Comparison of ENCODE assay signal across 23 mouse cellular contexts in genomic region chr10:122765521-122765920, GRCm38 (mm10).
A peak's percentile ranks its signal among the peaks of the same experiment; 100 is the strongest.
DNase-seq lines count a peak whose midpoint lies in the region; ATAC-seq and TF ChIP-seq lines count a peak whose summit lies in the region.
"Had no signal": no experiment of that assay in that cellular context is flagged by ENCODE, and none has a peak within 500 bp of the region (broad histone marks: within the 10 kb centered on the region; RNA-seq: fewer than 3 reads in every experiment).

No protein-coding gene starts in this region.

- H3K9ac ChIP-seq in heart, embryonic 13.5 days, result no peak overlapping the region
- H3K9ac ChIP-seq in midbrain, embryonic 14.5 days (replicated peaks; ENCODE audit: low read length), result no peak overlapping the region
- no peak overlapping the region for H3K9ac ChIP-seq in midbrain, postnatal 0 days (replicated peaks; ENCODE audit: low read length, poor library complexity, severe bottlenecking)
- H3K9ac ChIP-seq: forebrain, postnatal 0 days; hindbrain, embryonic 15.5 days; limb, embryonic 13.5 days; liver, embryonic 13.5 days had no signal

- no peaks in the 10 kb centered on the region for H3K27me3 ChIP-seq in heart, embryonic 13.5 days (replicated peaks)
- H3K27me3 ChIP-seq in midbrain, embryonic 14.5 days (ENCODE audit: control insufficient read depth, insufficient read depth, low read length), result no peaks in the 10 kb centered on the region
- H3K27me3 ChIP-seq in midbrain, postnatal 0 days (ENCODE audit: insufficient read depth, low read length), result no peaks in the 10 kb centered on the region
- H3K27me3 ChIP-seq: hindbrain, embryonic 15.5 days; liver, embryonic 13.5 days had no signal

- H3K27ac ChIP-seq in heart, embryonic 13.5 days (replicated peaks), result peak overlapping the region; percentile 32; the same call in 1 of the 2 replicates
- H3K27ac ChIP-seq in midbrain, embryonic 14.5 days (replicated peaks; ENCODE audit: low read depth, low read length), result no peak overlapping the region
- no peak overlapping the region for H3K27ac ChIP-seq in midbrain, postnatal 0 days (ENCODE audit: low read depth, low read length)
- H3K27ac ChIP-seq: forebrain, embryonic 10.5 days; hindbrain, embryonic 15.5 days; layer of hippocampus, adult 2 months; limb, embryonic 13.5 days; liver, embryonic 13.5 days; macrophage; midbrain, embryonic 10.5 days had no signal

- H3K9me3 ChIP-seq in heart, embryonic 13.5 days, result no peaks in the 10 kb centered on the region
- H3K9me3 ChIP-seq in midbrain, embryonic 14.5 days (ENCODE audit: control insufficient read depth, low read length), result no peaks in the 10 kb centered on the region
- no peaks in the 10 kb centered on the region for H3K9me3 ChIP-seq in midbrain, postnatal 0 days (ENCODE audit: low read length)
- H3K9me3 ChIP-seq: forebrain, embryonic 10.5 days; hindbrain, embryonic 15.5 days; limb, embryonic 13.5 days; liver, embryonic 13.5 days; midbrain, embryonic 10.5 days had no signal

- 13% methylated on average over 4 of the region's 4 CpGs for WGBS in heart, embryonic 13.5 days
- 62% methylated on average over 4 of the region's 4 CpGs for WGBS in midbrain, embryonic 14.5 days
- WGBS in midbrain, postnatal 0 days, result 52% methylated on average over 4 of the region's 4 CpGs

- no peak overlapping the region for H3K4me3 ChIP-seq in heart, embryonic 13.5 days
- no peak overlapping the region for H3K4me3 ChIP-seq in midbrain, embryonic 14.5 days (replicated peaks; ENCODE audit: low read depth, low read length)
- H3K4me3 ChIP-seq in midbrain, postnatal 0 days (ENCODE audit: low read depth, low read length), result no peak overlapping the region
- H3K4me3 ChIP-seq: forebrain, embryonic 10.5 days; hindbrain, embryonic 15.5 days; layer of hippocampus, adult 2 months; limb, embryonic 13.5 days; liver, embryonic 13.5 days; midbrain, embryonic 10.5 days had no signal

- DNase-seq in gastrocnemius, adult 18-20 months (ENCODE audit: low spot score), result peak; percentile 4
- DNase-seq in gastrocnemius, postnatal 10 days, result no peak
- DNase-seq in heart, postnatal 25 days (ENCODE audit: low spot score), result no peak
- peak; percentile 17 for DNase-seq in midbrain, embryonic 14.5 days
- no peak for DNase-seq in midbrain, postnatal 0 days (ENCODE audit: low spot score)
- no peak for DNase-seq in cerebellum, adult 8-10 months
- DNase-seq: adrenal gland, postnatal 36 days; cerebellum, adult 11-12 months; cerebellum, postnatal 25 days; forebrain, postnatal 0 days; kidney, adult 8-10 months; kidney, postnatal 14 days; layer of hippocampus, postnatal 36 days; liver, embryonic 13.5 days; right cerebral cortex, adult 18-20 months; thymus, postnatal 25 days had no signal

- no peak for TF ChIP-seq CTCF in midbrain, postnatal 0 days (IDR thresholded peaks at IDR 0.05)

- ATAC-seq in heart, embryonic 13.5 days (ENCODE audit: extremely low read depth, insufficient number of reproducible peaks, low FRiP score, low TSS enrichment), result no peak
- ATAC-seq in midbrain, embryonic 14.5 days (ENCODE audit: low FRiP score, low TSS enrichment), result no peak
- ATAC-seq in midbrain, postnatal 0 days (ENCODE audit: low FRiP score), result no peak
- ATAC-seq: forebrain, postnatal 0 days had no signal

- H3K4me2 ChIP-seq in heart, embryonic 13.5 days, result peak overlapping the region; percentile 34; the same call in 1 of the 2 replicates
- H3K4me2 ChIP-seq in midbrain, embryonic 14.5 days (ENCODE audit: low read length), result no peak overlapping the region
- no peak overlapping the region for H3K4me2 ChIP-seq in midbrain, postnatal 0 days (ENCODE audit: low read depth, low read length, poor library complexity, severe bottlenecking)
- H3K4me2 ChIP-seq: hindbrain, embryonic 15.5 days; limb, embryonic 13.5 days; liver, embryonic 13.5 days had no signal

- intact Hi-C loops in heart, postnatal 25 days (cut with DNase I), result no loop called here

- H3K36me3 ChIP-seq in heart, embryonic 13.5 days, result no peaks in the 10 kb centered on the region
- no peaks in the 10 kb centered on the region for H3K36me3 ChIP-seq in midbrain, embryonic 14.5 days (ENCODE audit: control insufficient read depth, insufficient read depth, low read length)
- H3K36me3 ChIP-seq in midbrain, postnatal 0 days (ENCODE audit: insufficient read depth, low read length), result no peaks in the 10 kb centered on the region
- H3K36me3 ChIP-seq: forebrain, embryonic 10.5 days; hindbrain, embryonic 15.5 days; limb, embryonic 13.5 days; liver, embryonic 13.5 days; midbrain, embryonic 10.5 days had no signal

- peaks cover 54% of the 10 kb centered on the region for H3K4me1 ChIP-seq in heart, embryonic 13.5 days
- H3K4me1 ChIP-seq in midbrain, embryonic 14.5 days (ENCODE audit: control insufficient read depth, insufficient read depth, low read length), result peaks cover 8% of the 10 kb centered on the region; the same call in 1 of the 2 replicates
- H3K4me1 ChIP-seq in midbrain, postnatal 0 days (ENCODE audit: insufficient read depth, low read length), result no peaks in the 10 kb centered on the region
- H3K4me1 ChIP-seq: liver, embryonic 13.5 days had no signal

Comparison
In these comparisons a context has a peak if more than half of its experiments do, and no peak if none do; other contexts are left out.
1. DNase-seq: peak in gastrocnemius, adult 18-20 months (single experiment) and midbrain, embryonic 14.5 days (single experiment); none in gastrocnemius, postnatal 10 days (single experiment), heart, postnatal 25 days (single experiment), midbrain, postnatal 0 days (single experiment) and cerebellum, adult 8-10 months (single experiment).